Mouse (Mus musculus): Measurements from ENCODE around the gene Tmod1. TPM values are rescaled to one million over a fixed set of nuclear protein-coding genes. Genes with fewer than 3 reads are reported as not detected.
A peak's percentile ranks its signal among the peaks of the same experiment; 100 is the strongest.

Gene Tmod1
- polyA plus RNA-seq, 1 experiment: 46.9 TPM

DNA sequence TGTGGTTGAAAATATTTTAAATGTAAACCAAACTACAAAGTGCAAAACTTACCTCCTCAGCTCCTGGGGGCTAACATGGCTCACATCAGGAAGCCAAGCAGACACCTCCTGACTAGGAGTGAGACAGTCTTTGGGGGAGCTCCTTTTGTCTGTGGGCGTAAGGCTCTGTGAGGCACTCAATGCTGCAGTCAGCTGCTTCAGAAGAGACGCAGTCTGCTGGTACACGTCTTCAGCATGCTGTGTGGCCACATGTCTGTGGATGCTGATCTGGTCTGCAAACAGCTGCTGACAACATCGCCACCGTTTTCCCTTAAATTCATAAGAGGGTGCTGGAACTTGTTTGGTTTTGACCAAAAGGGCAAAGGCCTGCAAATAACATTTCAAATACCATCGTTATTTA lies 93.1 kb downstream of the Tmod1 start:
- TF ChIP-seq CTCF (IDR thresholded peaks at IDR 0.05; ENCODE audit: control insufficient read depth, insufficient read depth, low read length) (no peak), POLR2A (IDR thresholded peaks at IDR 0.05; ENCODE audit: borderline replicate concordance, control insufficient read depth, low read depth, low read length) (no peak)
- Histone ChIP-seq H3K4me1 (ENCODE audit: control insufficient read depth, insufficient read depth, low read length) (no peaks in the 10 kb centered on the region), H3K27ac (ENCODE audit: control insufficient read depth, insufficient read depth, low read depth, low read length, poor library complexity) (no peak overlapping the region), H3K4me3 (replicated peaks; ENCODE audit: control insufficient read depth, low read depth, low read length) (no peak overlapping the region)
- 86% methylated on average over 6 of the region's 6 CpGs for WGBS

DNA sequence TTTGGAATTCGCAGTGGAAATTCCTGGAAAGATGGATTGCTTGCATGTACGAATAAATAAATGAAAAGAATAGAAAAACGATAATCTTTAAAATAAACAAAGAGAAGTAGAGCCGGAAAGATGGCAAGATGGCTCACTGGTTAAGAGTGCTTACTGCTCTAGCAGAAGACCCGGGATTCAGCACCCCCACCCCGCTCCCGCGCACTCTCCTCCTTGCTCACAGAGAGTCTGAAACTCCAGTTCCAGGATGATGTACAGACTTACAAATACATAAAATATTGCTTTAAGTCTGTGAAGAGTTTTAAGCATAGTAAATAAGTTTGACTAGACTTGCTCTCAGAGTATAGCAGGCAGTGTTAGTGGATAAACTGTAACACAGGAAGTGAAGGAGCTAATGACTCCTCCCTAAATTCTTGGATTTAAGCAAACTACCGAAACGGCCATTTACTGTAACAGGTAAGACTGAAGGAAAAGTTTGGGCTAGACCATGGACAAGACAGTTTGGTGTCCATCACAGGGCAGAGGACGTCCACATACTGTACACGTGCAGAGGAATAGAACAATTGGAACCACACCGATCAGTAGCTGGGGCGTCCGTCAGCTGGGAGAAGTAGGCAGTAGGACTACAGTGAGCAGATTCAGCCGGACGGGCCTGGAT lies 99.0 kb downstream of the Tmod1 start:
- Histone ChIP-seq H3K4me3 (replicated peaks; ENCODE audit: control insufficient read depth, low read depth, low read length) (peak overlapping the region; percentile 97), H3K27ac (ENCODE audit: control insufficient read depth, insufficient read depth, low read depth, low read length, poor library complexity) (peak overlapping the region; percentile 97), H3K4me1 (ENCODE audit: control insufficient read depth, insufficient read depth, low read length) (no peaks in the 10 kb centered on the region; the same call in none of the 2 replicates)
- no peak for TF ChIP-seq POLR2A (IDR thresholded peaks at IDR 0.05; ENCODE audit: borderline replicate concordance, control insufficient read depth, low read depth, low read length)
- TF ChIP-seq CTCF (IDR thresholded peaks at IDR 0.05; ENCODE audit: control insufficient read depth, insufficient read depth, low read length): no peak
- WGBS: 9% methylated on average over 17 of the region's 17 CpGs

DNA sequence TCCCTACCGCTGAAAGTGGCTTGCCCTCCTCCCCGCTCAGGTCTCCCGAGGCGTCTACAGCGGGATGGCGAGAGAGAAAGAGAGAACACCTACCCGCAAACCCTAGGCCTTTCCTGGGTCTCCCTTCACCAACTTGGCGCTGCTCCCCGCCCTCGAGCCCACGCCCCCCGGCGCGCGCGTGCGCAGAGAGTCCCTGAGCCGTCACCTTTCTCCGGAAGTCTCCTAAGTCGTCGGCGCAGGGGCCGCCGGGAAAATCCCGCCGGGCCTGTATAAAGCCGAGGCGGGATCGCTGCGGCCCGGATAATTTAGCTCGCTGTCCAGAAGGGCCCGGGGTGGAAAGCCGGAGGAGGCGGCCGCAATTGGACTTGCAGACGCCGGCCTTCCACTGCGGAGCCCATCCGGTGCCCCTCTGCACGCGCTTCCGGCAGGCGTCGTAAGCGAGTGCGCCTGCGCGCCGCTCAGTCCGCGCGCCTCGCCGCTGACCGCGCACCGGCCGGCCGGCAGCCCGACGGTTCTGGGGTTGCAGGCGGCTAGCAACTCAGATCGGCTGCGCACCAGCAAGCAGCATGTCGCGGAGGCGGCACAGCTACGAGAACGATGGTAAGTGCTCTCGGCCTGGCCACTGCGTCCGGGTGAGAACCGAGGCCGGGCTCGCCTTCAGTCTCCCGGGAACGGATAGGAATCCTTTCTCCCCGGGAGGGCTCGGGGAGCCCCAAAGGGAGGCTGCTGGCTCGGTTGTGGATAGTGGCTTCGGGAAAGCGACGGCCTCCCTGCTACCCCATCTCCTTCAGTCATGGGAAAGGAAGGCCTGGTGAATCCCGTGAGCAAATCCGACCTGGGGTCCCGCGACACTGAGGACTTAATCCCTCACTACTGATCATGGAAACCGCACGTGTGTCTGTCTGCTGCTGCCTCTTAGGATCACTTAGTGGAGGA lies 99.8 kb downstream of the Tmod1 start, which contains the start of the genes Ncbp1 and Tstd2:
TSS of gene Ncbp1 (plus strand) at position 327 of the 936 bp plus-strand sequence.
TSS of gene Tstd2 (minus strand) at position 408 of the 936 bp plus-strand sequence.
- under 1% methylated on average over 90 of the region's 90 CpGs for whole genome bisulfite sequencing
- Histone ChIP-seq H3K27ac (ENCODE audit: control insufficient read depth, insufficient read depth, low read depth, low read length, poor library complexity) (peak within 1 kb of the TSS; percentile 97), H3K4me1 (ENCODE audit: control insufficient read depth, insufficient read depth, low read length) (no peaks in the 10 kb centered on the region; the same call in none of the 2 replicates), H3K4me3 (replicated peaks; ENCODE audit: control insufficient read depth, low read depth, low read length) (peak within 1 kb of the TSS; percentile 97)
- TF ChIP-seq CTCF (IDR thresholded peaks at IDR 0.05; ENCODE audit: control insufficient read depth, insufficient read depth, low read length) (no peak), POLR2A (IDR thresholded peaks at IDR 0.05; ENCODE audit: borderline replicate concordance, control insufficient read depth, low read depth, low read length) (peak; percentile 79; the same call in 1 of the 2 replicates)

DNA sequence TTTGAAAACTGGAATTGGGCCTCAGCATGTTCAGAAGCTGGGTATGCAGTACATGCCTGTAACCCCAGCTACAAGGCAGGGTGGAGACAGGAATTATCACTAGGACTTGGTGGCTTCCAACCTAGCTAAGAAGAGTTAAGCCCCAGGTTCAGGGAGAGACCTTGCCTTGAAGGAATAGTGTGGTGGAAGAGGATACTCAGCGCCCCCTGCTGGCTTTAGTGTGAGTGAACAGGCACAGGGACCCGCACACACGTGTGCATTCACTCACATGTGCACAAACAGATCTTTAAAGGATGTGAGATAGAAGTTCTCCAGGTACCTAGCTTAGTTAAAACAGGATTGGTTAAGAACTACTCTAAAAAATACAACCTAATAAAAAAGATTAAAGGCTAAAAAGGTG lies 105.6 kb downstream of the Tmod1 start:
- no peak for TF ChIP-seq POLR2A (IDR thresholded peaks at IDR 0.05; ENCODE audit: borderline replicate concordance, control insufficient read depth, low read depth, low read length)
- peak; percentile 49 for TF ChIP-seq CTCF (IDR thresholded peaks at IDR 0.05; ENCODE audit: control insufficient read depth, insufficient read depth, low read length)
- 82% methylated on average over 3 of the region's 3 CpGs for WGBS
- H3K27ac ChIP-seq (ENCODE audit: control insufficient read depth, insufficient read depth, low read depth, low read length, poor library complexity): no peak overlapping the region

DNA sequence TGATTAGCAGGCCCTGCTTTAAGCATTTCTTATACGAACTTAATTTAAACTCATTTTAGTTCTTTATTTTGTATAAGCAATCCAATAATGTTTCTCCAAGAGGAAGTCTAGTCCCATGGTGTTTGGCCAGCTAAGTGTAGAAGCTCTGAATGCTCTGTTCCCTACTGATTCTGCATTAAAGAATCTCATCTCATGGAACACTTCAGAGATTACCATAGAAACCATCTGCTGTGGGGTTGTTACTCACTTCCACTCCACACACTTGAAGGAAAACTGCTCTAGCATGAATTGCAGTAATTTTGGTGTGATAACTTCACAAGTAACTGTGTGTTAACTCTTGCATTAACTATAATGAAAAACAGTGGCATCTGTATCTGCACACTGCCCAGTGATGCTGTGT lies 108.1 kb downstream of the Tmod1 start:
- WGBS: 94% methylated on average over 1 of the region's 1 CpGs

More for the DNA sequence above, 105.6 kb downstream of the Tmod1 start:
- no peak overlapping the region for H3K4me3 ChIP-seq (replicated peaks; ENCODE audit: control insufficient read depth, low read depth, low read length)
- no peaks in the 10 kb centered on the region; the same call in none of the 2 replicates for H3K4me1 ChIP-seq (ENCODE audit: control insufficient read depth, insufficient read depth, low read length)

DNA sequence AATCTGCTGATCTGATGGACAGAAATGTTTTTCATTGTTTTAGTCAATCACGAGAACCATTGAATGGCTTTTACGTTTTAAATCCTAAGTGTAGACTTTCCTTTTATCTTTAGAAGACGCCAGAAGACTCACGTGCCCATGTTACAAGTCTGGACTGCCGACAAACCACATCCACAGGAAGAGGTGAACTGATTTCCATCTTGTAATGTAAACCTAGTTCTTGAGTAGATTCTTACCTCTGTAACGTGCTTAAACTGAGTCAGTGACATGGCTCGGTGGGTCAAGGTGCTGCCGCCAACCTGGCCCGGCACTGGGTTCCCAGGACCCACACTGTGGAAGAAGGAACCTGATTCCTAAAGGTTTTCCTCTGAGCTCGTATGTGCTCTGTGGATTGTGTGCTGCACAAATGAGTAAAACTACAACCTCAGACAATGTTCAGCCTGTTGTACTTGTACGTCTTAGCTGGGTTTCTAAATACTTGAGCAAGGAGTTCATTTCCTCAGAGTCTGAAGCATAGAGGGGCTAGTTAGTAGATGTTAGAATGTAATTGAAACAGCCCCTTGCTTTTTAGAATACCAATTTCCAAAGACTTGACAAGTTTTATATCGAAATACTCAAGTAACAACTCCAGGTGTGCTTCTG lies 113.3 kb downstream of the Tmod1 start:
- Histone ChIP-seq H3K4me1 (ENCODE audit: control insufficient read depth, insufficient read depth, low read length) (no peaks in the 10 kb centered on the region), H3K27ac (ENCODE audit: control insufficient read depth, insufficient read depth, low read depth, low read length, poor library complexity) (no peak overlapping the region), H3K4me3 (replicated peaks; ENCODE audit: control insufficient read depth, low read depth, low read length) (no peak overlapping the region)
- WGBS: 82% methylated on average over 12 of the region's 12 CpGs
- TF ChIP-seq POLR2A (IDR thresholded peaks at IDR 0.05; ENCODE audit: borderline replicate concordance, control insufficient read depth, low read depth, low read length) (no peak), CTCF (IDR thresholded peaks at IDR 0.05; ENCODE audit: control insufficient read depth, insufficient read depth, low read length) (no peak)

More for the DNA sequence above, 108.1 kb downstream of the Tmod1 start:
- TF ChIP-seq POLR2A (IDR thresholded peaks at IDR 0.05; ENCODE audit: borderline replicate concordance, control insufficient read depth, low read depth, low read length) (no peak), CTCF (IDR thresholded peaks at IDR 0.05; ENCODE audit: control insufficient read depth, insufficient read depth, low read length) (no peak)
- no peak overlapping the region for H3K4me3 ChIP-seq (replicated peaks; ENCODE audit: control insufficient read depth, low read depth, low read length)
- no peaks in the 10 kb centered on the region; the same call in 1 of the 2 replicates for H3K4me1 ChIP-seq (ENCODE audit: control insufficient read depth, insufficient read depth, low read length)
- H3K27ac ChIP-seq (ENCODE audit: control insufficient read depth, insufficient read depth, low read depth, low read length, poor library complexity): no peak overlapping the region

DNA sequence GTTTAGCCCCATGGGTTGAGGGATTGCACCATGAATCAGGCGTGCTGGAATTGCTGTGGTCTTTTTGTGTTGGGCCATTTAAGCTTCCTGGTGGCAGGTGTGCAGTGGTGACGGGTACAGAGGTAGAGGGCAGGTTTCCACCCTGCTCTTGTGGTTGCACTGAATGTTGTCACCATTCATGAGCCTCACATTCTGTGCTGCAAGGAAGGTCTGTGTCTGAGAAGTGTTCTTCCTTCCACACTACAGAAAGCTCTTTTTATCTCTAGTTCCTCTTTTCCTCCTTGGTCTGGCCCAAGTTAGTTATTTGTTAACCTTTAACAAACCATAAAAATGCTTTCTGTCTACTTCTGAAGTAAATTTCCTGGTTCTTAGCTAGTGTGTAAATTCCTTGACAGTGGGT lies 125.3 kb downstream of the Tmod1 start:
- Histone ChIP-seq H3K27ac (ENCODE audit: control insufficient read depth, insufficient read depth, low read depth, low read length, poor library complexity) (peak overlapping the region; percentile 77; the same call in 1 of the 2 replicates), H3K4me1 (ENCODE audit: control insufficient read depth, insufficient read depth, low read length) (peaks cover 1% of the 10 kb centered on the region; the same call in 1 of the 2 replicates), H3K4me3 (replicated peaks; ENCODE audit: control insufficient read depth, low read depth, low read length) (no peak overlapping the region)
- 29% methylated on average over 2 of the region's 2 CpGs for WGBS
- no peak for TF ChIP-seq POLR2A (IDR thresholded peaks at IDR 0.05; ENCODE audit: borderline replicate concordance, control insufficient read depth, low read depth, low read length)
- TF ChIP-seq CTCF (IDR thresholded peaks at IDR 0.05; ENCODE audit: control insufficient read depth, insufficient read depth, low read length): no peak

Other genes with a start within 250 kb of the Tmod1 start
- gene Aldh1b1, start 239.9 kb upstream of the Tmod1 start, polyA plus RNA-seq (2011; ENCODE audit: insufficient read depth, insufficient read length, low replicate concordance, missing spikeins): 2.3 and 13.1 TPM in 2 replicates
- gene Igfbpl1, start 212.0 kb upstream of the Tmod1 start, polyA plus RNA-seq (2011; ENCODE audit: insufficient read depth, insufficient read length, low replicate concordance, missing spikeins): 1.6 TPM in 1 of 2 replicates, not detected in the other
- gene Stra6l, start 190.3 kb upstream of the Tmod1 start, polyA plus RNA-seq (2011; ENCODE audit: insufficient read depth, insufficient read length, low replicate concordance, missing spikeins): not detected in 2 replicates
- gene Ccdc180, start 148.6 kb upstream of the Tmod1 start, polyA plus RNA-seq (2011; ENCODE audit: insufficient read depth, insufficient read length, low replicate concordance, missing spikeins): 1.0 and 1.4 TPM in 2 replicates
- gene Tdrd7, start 73.6 kb upstream of the Tmod1 start, polyA plus RNA-seq (2011; ENCODE audit: insufficient read depth, insufficient read length, low replicate concordance, missing spikeins): 8.6 and 15.2 TPM in 2 replicates
- gene Ncbp1, start 99.7 kb downstream of the Tmod1 start, polyA plus RNA-seq (2011; ENCODE audit: insufficient read depth, insufficient read length, low replicate concordance, missing spikeins): 39.9 and 40.9 TPM in 2 replicates
- gene Tstd2, start 99.8 kb downstream of the Tmod1 start, polyA plus RNA-seq (2011; ENCODE audit: insufficient read depth, insufficient read length, low replicate concordance, missing spikeins): 8.3 and 12.6 TPM in 2 replicates
- 25.2 and 49.3 TPM in 2 replicates for gene Xpa, start 157.4 kb downstream of the Tmod1 start, polyA plus RNA-seq (2011; ENCODE audit: insufficient read depth, insufficient read length, low replicate concordance, missing spikeins)

All from bone marrow, adult 2 months (tissue).